Mouse (Mus musculus) effector memory CD4-positive, alpha-beta T cell, adult 5 months (primary cell): ENCODE measurements around the gene Dhrs7c. TPM values are rescaled to one million over a fixed set of nuclear protein-coding genes. Genes with fewer than 3 reads are reported as not detected.

ENCODE experiments used
- polyA plus RNA-seq: library from polyadenylated mRNA; unstranded; fragments of 100-300 nt; shearing (Covaris generic); gene quantifications from one replicate; pipeline ENCODE4 v1.2.1, GENCODE M21; 2017

Gene Dhrs7c
- not detected for polyA plus RNA-seq

GRCm38 (mm10) chr11:67797931-67798330 is at the start of gene Dhrs7c:
Dhrs7c (plus strand) TSS chr11:67798187.

GRCm38 (mm10) chr11:67771053-67771452 is 26.9 kb upstream of the Dhrs7c start, which contains the start of gene Glp2r:
Glp2r (minus strand) TSS chr11:67771153.

DNA sequence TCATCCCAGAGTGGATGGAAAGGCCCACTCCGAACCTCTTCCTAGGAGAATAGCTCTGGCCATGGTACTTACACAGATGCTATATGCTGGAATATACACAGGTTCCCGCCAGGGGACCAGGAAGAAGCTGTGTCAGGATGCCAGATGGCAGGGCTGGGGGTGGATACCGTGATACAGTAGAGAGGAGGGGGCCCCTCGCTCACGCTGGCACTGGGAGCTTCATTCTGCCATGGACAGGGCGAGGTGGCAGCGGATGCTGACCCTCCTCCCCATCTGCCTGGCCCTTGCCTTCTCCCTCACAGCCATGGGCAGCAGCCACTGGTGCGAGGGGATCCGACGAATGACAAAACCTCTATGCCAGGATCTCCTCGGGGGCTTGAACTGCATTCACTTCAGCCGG is 23.6 kb upstream of the Dhrs7c start, which contains the start of gene Gsg1l2:
Gene Gsg1l2, plus strand, starts transcription at position 230 of the 400 bp plus-strand sequence.

Other genes with a start within 250 kb of the Dhrs7c start
- gene Rcvrn, start 102.9 kb upstream of the Dhrs7c start, polyA plus RNA-seq: not detected
- gene Glp2r, start 27.0 kb upstream of the Dhrs7c start, polyA plus RNA-seq: not detected
- gene Gsg1l2, start 23.6 kb upstream of the Dhrs7c start, polyA plus RNA-seq: not detected
- gene Usp43, start 124.0 kb downstream of the Dhrs7c start, polyA plus RNA-seq: not detected
- not detected for gene Cfap52, start 167.5 kb downstream of the Dhrs7c start, polyA plus RNA-seq
- gene Stx8, start 168.0 kb downstream of the Dhrs7c start, polyA plus RNA-seq: 60.0 TPM